Mouse (Mus musculus): ENCODE results near the gene Ppp1r10. TPM values are rescaled to one million over a fixed set of nuclear protein-coding genes. Genes with fewer than 3 reads are reported as not detected.
A peak's percentile ranks its signal among the peaks of the same experiment; 100 is the strongest.
"Not testable (repeated sequence)": the region's sequence is repeated elsewhere in the genome, so short reads cannot be mapped to it uniquely, and the experiment has no call there.

Gene Ppp1r10
- polyA plus RNA-seq, 1 experiment from 2014 or later = 39.5 TPM

DNA sequence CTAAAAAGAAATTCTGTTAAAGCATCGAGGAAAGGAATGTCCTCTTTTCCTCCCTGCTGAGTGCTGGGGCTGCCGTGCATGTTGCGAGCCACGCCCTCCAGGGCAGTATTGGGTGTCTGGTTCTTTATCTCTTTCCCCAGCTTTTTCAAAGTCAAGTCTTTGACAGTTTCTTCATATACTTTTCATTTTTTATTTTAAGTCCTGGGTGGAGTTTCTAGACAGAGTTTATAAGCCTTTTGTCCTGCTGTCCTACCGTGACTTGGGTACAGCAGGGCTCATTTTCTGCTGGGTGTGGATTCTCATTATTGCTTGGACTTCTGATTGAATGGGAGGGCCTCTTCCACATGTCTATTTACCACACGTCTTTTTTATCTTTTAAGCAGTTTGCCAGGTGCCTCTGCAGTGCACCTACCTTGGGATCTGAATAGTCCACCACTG, 3.6 kb downstream of the Ppp1r10 start:
- ATAC-seq (ENCODE audit: insufficient number of reproducible peaks, low FRiP score, low TSS enrichment, low read depth) = no peak
- Histone ChIP-seq H3K9ac (peak overlapping the region; percentile 31; the same call in 1 of the 2 replicates), H3K27me3 (no peaks in the 10 kb centered on the region), H3K27ac (replicated peaks) (peak overlapping the region; percentile 98), H3K4me3 (replicated peaks) (peak overlapping the region; percentile 80), H3K36me3 (peaks cover 20% of the 10 kb centered on the region), H3K9me3 (replicated peaks) (no peaks in the 10 kb centered on the region), H3K4me2 (replicated peaks) (peak overlapping the region; percentile 86), H3K4me1 (peaks cover 26% of the 10 kb centered on the region)
- WGBS = 45% methylated on average over 6 of the region's 6 CpGs

- H3K4me1 ChIP-seq = peaks cover 21% of the 10 kb centered on the region
- H3K27me3 ChIP-seq = no peaks in the 10 kb centered on the region
- WGBS = 62% methylated on average over 1 of the region's 1 CpGs
- H3K27ac ChIP-seq (replicated peaks) = peak overlapping the region; percentile 98
- H3K4me3 ChIP-seq (replicated peaks) = peak overlapping the region; percentile 80; the same call in 1 of the 2 replicates
- ATAC-seq (ENCODE audit: insufficient number of reproducible peaks, low FRiP score, low TSS enrichment, low read depth) = no peak
- no peak overlapping the region for H3K9ac ChIP-seq
- H3K4me2 ChIP-seq (replicated peaks) = 0 out of 2 replicates have a peak overlapping the region, but pooled peaks have one; percentile 86
- peaks cover 25% of the 10 kb centered on the region for H3K36me3 ChIP-seq
- no peaks in the 10 kb centered on the region for H3K9me3 ChIP-seq (replicated peaks)
These were observed 4.2 kb downstream of the Ppp1r10 start for GRCm38 (mm10) chr17:35920384-35920783.

GRCm38 (mm10) chr17:35920862-35921562, 4.8 kb downstream of the Ppp1r10 start:
- H3K27me3 ChIP-seq = no peaks in the 10 kb centered on the region
- no peak overlapping the region for H3K4me2 ChIP-seq (replicated peaks)
- ATAC-seq (ENCODE audit: insufficient number of reproducible peaks, low FRiP score, low TSS enrichment, low read depth) = no peak
- H3K27ac ChIP-seq (replicated peaks) = peak overlapping the region; percentile 98; the same call in 1 of the 2 replicates
- no peaks in the 10 kb centered on the region for H3K9me3 ChIP-seq (replicated peaks)
- peaks cover 31% of the 10 kb centered on the region for H3K36me3 ChIP-seq
- H3K9ac ChIP-seq = no peak overlapping the region
- WGBS = 75% methylated on average over 5 of the region's 5 CpGs
- H3K4me1 ChIP-seq = peaks cover 18% of the 10 kb centered on the region
- H3K4me3 ChIP-seq (replicated peaks) = no peak overlapping the region

DNA sequence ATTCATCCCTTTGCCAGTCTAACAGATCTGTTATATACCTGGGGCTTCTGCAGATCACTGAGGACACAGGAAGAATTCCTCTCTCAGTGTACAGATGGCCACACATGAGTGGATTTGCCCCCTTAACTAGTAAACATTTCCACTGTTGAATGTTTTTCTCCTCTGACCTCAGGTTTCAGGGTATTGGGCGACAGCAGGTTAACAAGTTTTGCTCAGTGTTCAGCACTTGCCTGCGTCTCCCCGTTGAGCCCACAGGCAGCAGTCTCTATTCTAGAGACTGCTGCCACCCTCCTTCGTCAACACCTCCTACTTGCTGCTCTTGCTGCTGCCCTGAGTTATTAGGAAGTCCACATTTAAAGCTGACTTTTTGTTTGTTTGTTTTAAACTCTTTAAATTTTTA, 5.5 kb downstream of the Ppp1r10 start:
- peaks cover 38% of the 10 kb centered on the region for H3K36me3 ChIP-seq

GRCm38 (mm10) chr17:35922566-35922965, 6.3 kb downstream of the Ppp1r10 start:
- Histone ChIP-seq H3K9ac (no peak overlapping the region), H3K4me3 (replicated peaks) (no peak overlapping the region), H3K27ac (replicated peaks) (no peak overlapping the region), H3K36me3 (peaks cover 44% of the 10 kb centered on the region), H3K27me3 (no peaks in the 10 kb centered on the region), H3K4me2 (replicated peaks) (no peak overlapping the region), H3K4me1 (peaks cover 18% of the 10 kb centered on the region), H3K9me3 (replicated peaks) (no peaks in the 10 kb centered on the region)
- WGBS = 79% methylated on average over 3 of the region's 3 CpGs
- ATAC-seq (ENCODE audit: insufficient number of reproducible peaks, low FRiP score, low TSS enrichment, low read depth) = no peak

More for the DNA sequence above, 5.5 kb downstream of the Ppp1r10 start:
- Histone ChIP-seq H3K27me3 (no peaks in the 10 kb centered on the region), H3K9ac (no peak overlapping the region), H3K4me2 (replicated peaks) (no peak overlapping the region), H3K4me3 (replicated peaks) (no peak overlapping the region), H3K9me3 (replicated peaks) (no peaks in the 10 kb centered on the region), H3K4me1 (peaks cover 18% of the 10 kb centered on the region), H3K27ac (replicated peaks) (no peak overlapping the region)
- 80% methylated on average over 4 of the region's 4 CpGs for WGBS
- ATAC-seq (ENCODE audit: insufficient number of reproducible peaks, low FRiP score, low TSS enrichment, low read depth) = no peak

DNA sequence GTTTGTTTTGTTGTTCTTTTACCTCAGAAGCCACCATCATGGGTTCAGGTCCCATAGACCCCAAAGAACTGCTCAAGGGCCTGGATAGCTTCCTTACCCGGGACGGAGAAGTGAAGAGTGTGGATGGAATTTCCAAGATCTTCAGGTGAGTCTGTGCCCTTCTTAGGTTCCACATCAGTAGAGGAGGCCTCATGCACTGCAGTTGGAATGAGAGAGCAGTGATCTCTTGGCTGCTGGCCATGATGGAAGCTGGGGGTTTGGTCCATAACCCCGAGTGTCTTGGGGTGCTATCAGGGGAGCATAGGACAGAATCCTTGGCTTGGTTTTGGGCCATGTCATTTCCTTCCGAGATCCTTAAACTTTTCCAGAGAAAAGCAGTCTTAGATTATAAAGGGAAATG, 7.0 kb downstream of the Ppp1r10 start:
- H3K4me2 ChIP-seq (replicated peaks) = no peak overlapping the region
- no peaks in the 10 kb centered on the region for H3K9me3 ChIP-seq (replicated peaks)
- H3K9ac ChIP-seq = no peak overlapping the region
- H3K4me3 ChIP-seq (replicated peaks) = no peak overlapping the region
- H3K27me3 ChIP-seq = no peaks in the 10 kb centered on the region
- WGBS = 89% methylated on average over 4 of the region's 4 CpGs
- peaks cover 52% of the 10 kb centered on the region for H3K36me3 ChIP-seq
- no peak overlapping the region for H3K27ac ChIP-seq (replicated peaks)
- peaks cover 18% of the 10 kb centered on the region for H3K4me1 ChIP-seq
- ATAC-seq (ENCODE audit: insufficient number of reproducible peaks, low FRiP score, low TSS enrichment, low read depth) = no peak

DNA sequence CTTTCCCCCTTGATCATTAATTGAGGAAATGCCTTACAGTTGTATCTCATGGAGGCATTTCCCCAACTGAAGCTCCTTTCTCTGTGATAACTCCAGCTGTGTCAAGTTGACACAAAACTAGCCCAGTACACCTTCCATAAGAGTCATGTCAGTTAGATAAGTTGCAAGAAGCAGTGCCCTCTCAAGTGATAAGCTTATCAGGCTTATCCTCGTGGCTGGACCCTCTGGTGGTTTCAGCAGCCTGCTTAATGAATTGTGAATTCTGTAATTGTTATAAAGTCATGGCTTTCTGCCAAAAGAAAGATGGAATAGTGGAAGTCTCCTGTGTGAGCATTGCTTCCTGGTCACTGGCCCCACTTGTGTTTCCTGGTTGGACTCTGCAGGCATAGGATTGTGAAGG, 11.2 kb downstream of the Ppp1r10 start:
- Histone ChIP-seq H3K27ac (replicated peaks) (no peak overlapping the region), H3K9ac (no peak overlapping the region), H3K27me3 (no peaks in the 10 kb centered on the region), H3K36me3 (peaks cover 83% of the 10 kb centered on the region), H3K4me1 (no peaks in the 10 kb centered on the region; the same call in 1 of the 2 replicates), H3K4me2 (replicated peaks) (no peak overlapping the region), H3K4me3 (replicated peaks) (no peak overlapping the region), H3K9me3 (replicated peaks) (no peaks in the 10 kb centered on the region)
- no peak for ATAC-seq (ENCODE audit: insufficient number of reproducible peaks, low FRiP score, low TSS enrichment, low read depth)
- WGBS = 77% methylated on average over 1 of the region's 1 CpGs

- H3K4me2 ChIP-seq (replicated peaks) = no peak overlapping the region
- H3K4me1 ChIP-seq = no peaks in the 10 kb centered on the region
- H3K9me3 ChIP-seq (replicated peaks) = no peaks in the 10 kb centered on the region
- H3K27me3 ChIP-seq = no peaks in the 10 kb centered on the region
- no peak overlapping the region for H3K4me3 ChIP-seq (replicated peaks)
- no peak overlapping the region for H3K9ac ChIP-seq
- WGBS = 94% methylated on average over 2 of the region's 2 CpGs
- ATAC-seq (ENCODE audit: insufficient number of reproducible peaks, low FRiP score, low TSS enrichment, low read depth) = no peak
- no peak overlapping the region for H3K27ac ChIP-seq (replicated peaks)
- H3K36me3 ChIP-seq = peaks cover 69% of the 10 kb centered on the region
These were observed 13.3 kb downstream of the Ppp1r10 start for GRCm38 (mm10) chr17:35929534-35929933.

GRCm38 (mm10) chr17:35930627-35931026, 14.4 kb downstream of the Ppp1r10 start:
- Histone ChIP-seq H3K36me3 (peaks cover 58% of the 10 kb centered on the region), H3K9me3 (replicated peaks) (no peaks in the 10 kb centered on the region), H3K4me1 (no peaks in the 10 kb centered on the region), H3K27me3 (no peaks in the 10 kb centered on the region), H3K4me3 (replicated peaks) (no peak overlapping the region), H3K9ac (no peak overlapping the region), H3K4me2 (replicated peaks) (no peak overlapping the region), H3K27ac (replicated peaks) (no peak overlapping the region)
- ATAC-seq (ENCODE audit: insufficient number of reproducible peaks, low FRiP score, low TSS enrichment, low read depth) = peak; percentile 16; the same call in 1 of the 2 replicates
- WGBS = 96% methylated on average over 12 of the region's 12 CpGs

- no peak overlapping the region for H3K4me3 ChIP-seq (replicated peaks)
- no peak overlapping the region for H3K27ac ChIP-seq (replicated peaks)
- no peaks in the 10 kb centered on the region for H3K27me3 ChIP-seq
- no peaks in the 10 kb centered on the region for H3K4me1 ChIP-seq
- H3K9ac ChIP-seq = no peak overlapping the region
- ATAC-seq (ENCODE audit: insufficient number of reproducible peaks, low FRiP score, low TSS enrichment, low read depth) = no peak
- 84% methylated on average over 4 of the region's 4 CpGs for WGBS
- H3K36me3 ChIP-seq = peaks cover 40% of the 10 kb centered on the region
- no peaks in the 10 kb centered on the region for H3K9me3 ChIP-seq (replicated peaks)
- H3K4me2 ChIP-seq (replicated peaks) = no peak overlapping the region
These were observed 16.4 kb downstream of the Ppp1r10 start for GRCm38 (mm10) chr17:35932608-35933007.

DNA sequence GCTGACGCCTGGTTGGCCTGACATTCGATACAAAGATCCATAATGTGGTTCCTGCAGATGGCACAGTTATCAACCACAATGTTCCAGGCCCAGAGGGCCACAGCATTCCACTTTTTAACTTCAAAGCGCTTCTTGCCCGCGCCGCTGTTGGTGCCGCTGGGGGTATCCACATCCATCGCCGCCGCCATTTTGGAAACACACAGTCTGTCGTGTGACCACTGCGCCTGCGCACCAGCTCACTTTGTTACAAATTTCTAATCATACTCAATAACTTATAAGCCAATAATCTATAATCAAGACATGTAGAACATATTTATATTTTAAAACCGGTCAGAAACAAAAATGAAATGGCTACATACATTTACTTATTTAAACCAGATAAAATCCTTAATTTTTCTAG, 19.5 kb downstream of the Ppp1r10 start:
- H3K4me1 ChIP-seq; H3K9me3 ChIP-seq (replicated peaks); H3K4me3 ChIP-seq (replicated peaks); H3K9ac ChIP-seq; H3K4me2 ChIP-seq (replicated peaks); H3K27ac ChIP-seq (replicated peaks); H3K36me3 ChIP-seq; H3K27me3 ChIP-seq; ATAC-seq (ENCODE audit: insufficient number of reproducible peaks, low FRiP score, low TSS enrichment, low read depth): not testable (repeated sequence)
- WGBS = 80% methylated on average over 14 of the region's 14 CpGs

All from embryonic facial prominence, embryonic 15.5 days (tissue).